Mouse (Mus musculus): ENCODE measurements around the gene Pgc. TPM values are rescaled to one million over a fixed set of nuclear protein-coding genes. Genes with fewer than 3 reads are reported as not detected.

The Pgc gene
- total RNA-seq, 2 experiments from 2014 or later, result not detected

GRCm38 (mm10) chr17:47765986-47766385 is 39.3 kb downstream of the Pgc start:
- H3K4me3 ChIP-seq, result no peak overlapping the region
- DNase-seq (ENCODE audit: low spot score in 2 of 2), result no peak
- peak overlapping the region; percentile 64; the same call in 1 of the 2 replicates for H3K27ac ChIP-seq
- peak; percentile 17; the same call in 1 of the 2 replicates for TF ChIP-seq CTCF (conservative IDR thresholded peaks at IDR 0.05)

DNA sequence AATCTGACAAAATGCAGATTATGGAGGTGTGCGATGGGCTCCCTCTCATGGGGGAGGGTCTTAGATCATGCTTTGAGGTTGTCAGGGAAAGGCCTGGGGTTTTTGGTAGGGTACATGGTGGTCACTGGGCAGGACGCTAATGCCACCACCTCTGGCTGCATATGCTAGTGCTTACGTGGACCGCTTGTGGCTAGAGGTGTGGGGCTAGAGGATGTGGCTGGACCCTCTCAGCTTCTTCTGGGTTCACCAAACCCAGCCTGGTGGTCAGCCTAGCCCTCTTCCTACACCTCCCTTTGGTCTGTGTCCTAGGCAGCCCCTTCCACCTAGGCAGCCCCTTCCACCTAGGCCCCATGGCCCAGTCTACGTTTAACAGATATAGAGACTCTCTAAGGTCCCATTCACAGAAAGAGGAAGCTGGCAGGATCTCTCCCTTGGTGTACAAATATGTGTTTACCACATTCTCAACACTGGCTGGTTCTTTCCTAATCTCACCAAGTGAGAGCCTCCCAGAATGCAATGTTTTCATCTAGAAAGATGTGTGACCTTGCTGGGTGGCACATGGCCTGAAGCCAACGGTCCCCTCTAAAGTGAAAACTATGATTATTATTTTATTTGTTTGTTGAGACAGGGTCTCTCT is 39.9 kb downstream of the Pgc start:
- no peak for TF ChIP-seq CTCF (conservative IDR thresholded peaks at IDR 0.05)
- DNase-seq (ENCODE audit: low spot score in 2 of 2), result no peak
- Histone ChIP-seq H3K4me3 (no peak overlapping the region), H3K27ac (peak overlapping the region; percentile 64; the same call in 1 of the 2 replicates)

DNA sequence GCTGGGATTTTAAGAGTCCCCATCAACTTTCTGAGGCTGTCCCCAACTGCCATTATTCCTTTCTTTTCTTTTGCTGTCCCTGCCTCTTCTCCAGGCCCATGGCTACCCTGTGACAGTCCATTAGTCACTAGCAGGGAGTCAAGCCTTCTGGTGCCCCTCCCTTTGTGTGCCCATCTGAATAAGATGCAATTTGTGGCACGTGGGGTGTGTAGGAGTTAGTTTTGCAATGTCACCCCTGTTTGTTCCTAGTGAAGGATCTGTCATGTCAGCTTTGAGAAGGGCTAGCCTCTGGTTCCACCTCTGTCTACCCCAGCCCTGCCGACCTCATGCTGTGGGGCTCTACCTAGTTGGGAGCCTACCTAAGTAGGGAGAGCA is 40.4 kb downstream of the Pgc start:
- Histone ChIP-seq H3K27ac (peak overlapping the region; percentile 64; the same call in 1 of the 2 replicates), H3K4me3 (no peak overlapping the region)
- no peak for DNase-seq (ENCODE audit: low spot score in 2 of 2)
- TF ChIP-seq CTCF (conservative IDR thresholded peaks at IDR 0.05), result no peak

GRCm38 (mm10) chr17:47767456-47768141 is 41.0 kb downstream of the Pgc start:
- TF ChIP-seq CTCF (conservative IDR thresholded peaks at IDR 0.05), result no peak
- Histone ChIP-seq H3K4me3 (no peak overlapping the region), H3K27ac (peak overlapping the region; percentile 72; the same call in 1 of the 2 replicates)
- DNase-seq (ENCODE audit: low spot score in 2 of 2), result no peak

GRCm38 (mm10) chr17:47768707-47769276 is 42.1 kb downstream of the Pgc start:
- H3K27ac ChIP-seq, result peak overlapping the region; percentile 72
- TF ChIP-seq CTCF (conservative IDR thresholded peaks at IDR 0.05), result peak; percentile 62
- DNase-seq (ENCODE audit: low spot score in 2 of 2), result peak in 1 of 2 experiments; percentile 22
- no peak overlapping the region for H3K4me3 ChIP-seq

DNA sequence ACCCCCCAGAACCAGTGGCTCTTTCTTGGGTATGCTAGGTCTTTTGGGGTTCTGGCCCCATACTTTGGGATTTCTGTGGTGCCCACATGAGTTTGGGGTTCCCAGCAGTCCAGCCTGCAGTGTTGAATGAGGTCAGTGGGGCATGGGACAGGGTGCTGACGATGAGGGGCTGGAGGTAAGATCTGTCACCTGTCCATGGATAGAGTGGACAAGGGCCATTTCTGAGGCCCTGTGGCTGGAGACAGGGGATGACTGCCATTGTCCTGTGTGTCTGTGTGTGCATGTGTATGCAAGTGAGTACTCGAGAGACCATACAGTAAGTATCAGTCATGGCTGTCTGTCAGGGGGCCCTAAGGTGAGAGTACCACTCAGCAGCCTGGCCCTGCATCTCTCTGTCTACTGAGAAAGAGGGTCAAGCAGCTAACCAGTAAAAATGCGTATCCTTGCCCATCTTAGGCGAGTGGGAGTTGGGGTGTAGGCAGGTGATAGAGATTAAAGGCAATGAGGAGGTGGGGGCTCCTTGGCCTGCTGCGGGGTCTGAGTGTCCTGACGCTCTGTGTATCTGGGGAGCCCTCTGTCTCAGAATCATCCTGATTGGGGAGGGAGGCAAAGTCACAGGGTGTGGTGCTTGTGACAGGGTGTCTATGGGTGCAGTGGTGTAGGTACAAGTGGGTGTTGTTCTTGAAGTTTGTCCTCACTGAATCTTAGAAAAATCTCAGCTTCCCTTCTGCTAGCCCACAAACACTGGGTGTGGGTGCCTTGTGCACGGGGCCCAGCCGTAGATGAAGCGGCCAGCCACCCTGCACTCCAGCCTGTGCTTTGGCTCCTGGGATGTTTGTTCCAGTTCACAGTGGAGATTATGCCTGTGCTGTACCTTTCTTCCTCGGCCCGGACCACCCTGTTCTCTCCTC is 43.0 kb downstream of the Pgc start:
- Histone ChIP-seq H3K27ac (peak overlapping the region; percentile 72), H3K4me3 (no peak overlapping the region)
- no peak for DNase-seq (ENCODE audit: low spot score in 2 of 2)
- TF ChIP-seq CTCF (conservative IDR thresholded peaks at IDR 0.05), result no peak

- DNase-seq (ENCODE audit: low spot score in 2 of 2), result no peak
- no peak for TF ChIP-seq CTCF (conservative IDR thresholded peaks at IDR 0.05)
- Histone ChIP-seq H3K27ac (no peak overlapping the region), H3K4me3 (no peak overlapping the region)
Measured at GRCm38 (mm10) chr17:47773604-47774003, 47.0 kb downstream of the Pgc start.

- no peak for TF ChIP-seq CTCF (conservative IDR thresholded peaks at IDR 0.05)
- no peak for DNase-seq (ENCODE audit: low spot score in 2 of 2)
- Histone ChIP-seq H3K27ac (no peak overlapping the region), H3K4me3 (no peak overlapping the region)
Measured at GRCm38 (mm10) chr17:47777141-47777540, 50.5 kb downstream of the Pgc start.

GRCm38 (mm10) chr17:47780470-47780869 is 53.8 kb downstream of the Pgc start:
- no peak overlapping the region for H3K4me3 ChIP-seq
- H3K27ac ChIP-seq, result no peak overlapping the region; the same call in 1 of the 2 replicates
- TF ChIP-seq CTCF (conservative IDR thresholded peaks at IDR 0.05), result no peak
- no peak for DNase-seq (ENCODE audit: low spot score in 2 of 2)

DNA sequence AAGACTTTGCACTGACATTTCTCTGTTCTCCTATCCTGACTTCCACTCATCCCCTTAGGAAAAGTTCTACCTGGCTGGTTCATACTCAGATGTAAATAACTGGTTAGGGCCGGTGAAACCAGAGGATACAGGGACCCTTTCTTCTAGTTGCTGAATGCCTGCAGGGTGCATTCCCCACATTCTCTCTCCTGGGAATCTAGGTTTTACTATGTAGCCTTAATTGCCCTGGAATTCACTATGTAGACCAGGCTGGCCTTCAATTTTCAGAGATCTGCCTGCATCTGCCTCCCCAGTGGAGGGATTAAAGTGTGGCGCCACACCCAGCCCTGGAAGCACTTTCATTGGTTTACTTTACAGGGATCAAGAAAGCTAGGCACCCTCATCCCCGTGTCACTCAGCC is 55.8 kb downstream of the Pgc start:
- DNase-seq (ENCODE audit: low spot score in 2 of 2), result no peak
- TF ChIP-seq CTCF (conservative IDR thresholded peaks at IDR 0.05), result no peak
- no peak overlapping the region for H3K4me3 ChIP-seq
- peak overlapping the region; percentile 54; the same call in 1 of the 2 replicates for H3K27ac ChIP-seq

DNA sequence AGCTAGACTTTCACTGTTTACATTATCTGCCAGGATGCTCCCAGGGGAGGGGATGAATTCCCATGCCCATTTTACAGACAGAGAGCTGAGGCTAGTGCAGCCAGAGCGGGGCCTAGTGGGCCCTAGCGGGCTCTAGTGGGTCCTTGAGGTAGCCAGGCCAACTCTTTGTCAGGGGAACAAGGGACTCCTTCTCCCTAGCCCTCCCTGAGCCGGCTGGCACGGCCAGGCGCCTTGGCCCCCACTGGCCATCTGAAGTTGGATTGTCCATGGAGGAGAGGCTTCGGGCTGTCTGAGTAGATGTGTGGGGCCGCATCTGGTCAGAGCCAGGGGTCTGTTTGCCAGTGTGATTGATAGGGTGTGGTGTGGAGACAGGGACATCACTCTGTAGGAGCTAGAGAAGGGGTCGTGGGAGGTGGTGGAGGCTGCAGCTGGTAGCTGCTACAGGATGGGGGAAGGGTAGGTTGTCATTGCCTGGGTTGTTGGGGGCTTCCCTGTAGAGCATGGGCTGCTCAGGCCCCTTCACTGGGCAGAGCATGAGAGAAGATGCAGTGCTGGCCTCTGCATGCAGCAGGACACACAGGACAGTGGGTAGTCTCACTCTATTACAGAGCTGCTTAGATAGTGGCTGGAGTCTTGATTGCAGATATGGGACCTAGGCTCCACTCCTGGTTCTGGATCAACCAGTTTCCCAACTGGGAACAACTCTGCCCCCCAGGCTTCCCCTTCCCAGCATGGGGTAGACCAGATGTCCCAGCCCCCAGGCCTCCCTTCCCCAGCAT is 57.0 kb downstream of the Pgc start:
- Histone ChIP-seq H3K4me3 (no peak overlapping the region), H3K27ac (peak overlapping the region; percentile 54; the same call in 1 of the 2 replicates)
- DNase-seq (ENCODE audit: low spot score in 2 of 2), result no peak
- TF ChIP-seq CTCF (conservative IDR thresholded peaks at IDR 0.05), result no peak

Other genes starting within 250 kb of the Pgc start
- 10 to 100 TPM; 20.5 to 26.2 TPM for gene Taf8, start 224.6 kb upstream of the Pgc start, total RNA-seq (2021)
- 10 to 100 TPM; 33.9 to 41.8 TPM for gene Ccnd3, start 221.8 kb upstream of the Pgc start, total RNA-seq (2021)
- gene Bysl, start 115.3 kb upstream of the Pgc start, total RNA-seq (2021), result 10 to 100 TPM; 18.1 to 18.2 TPM
- gene Med20, start 115.3 kb upstream of the Pgc start, total RNA-seq (2021), result 10 to 100 TPM; 31.6 to 36.0 TPM
- gene Gm20517, start 115.3 kb upstream of the Pgc start, total RNA-seq (2021), result 1 to 10 TPM; 4.4 to 5.5 TPM
- 10 to 100 TPM; 11.5 to 12.3 TPM for gene Usp49, start 96.2 kb upstream of the Pgc start, total RNA-seq (2021)
- gene Tomm6, start 38.5 kb upstream of the Pgc start, total RNA-seq (2021), result 100 to 1,000 TPM; 204 to 205 TPM
- 10 to 100 TPM; 23.8 to 29.0 TPM for gene Frs3, start 37.8 kb upstream of the Pgc start, total RNA-seq (2021)
- 1 to 10 TPM; 4.1 to 4.4 TPM for gene Gm21981, start 32.4 kb upstream of the Pgc start, total RNA-seq (2021)
- 1 to 10 TPM; 2.5 to 2.8 TPM for gene Prickle4, start 32.1 kb upstream of the Pgc start, total RNA-seq (2021)
- gene Tfeb, start 10.2 kb downstream of the Pgc start, total RNA-seq (2021), result 10 to 100 TPM; 12.0 to 13.1 TPM
- under 1 TPM; 0.49 to 0.83 TPM for gene Mdfi, start 107.8 kb downstream of the Pgc start, total RNA-seq (2021)
- 10 to 100 TPM; 52.1 to 53.3 TPM for gene Foxp4, start 197.8 kb downstream of the Pgc start, total RNA-seq (2021)